Mouse (Mus musculus): ENCODE results near the gene Zfp992.
"Not testable (repeated sequence)": the region's sequence is repeated elsewhere in the genome, so short reads cannot be mapped to it uniquely, and the experiment has no call there.

The Zfp992 gene

DNA sequence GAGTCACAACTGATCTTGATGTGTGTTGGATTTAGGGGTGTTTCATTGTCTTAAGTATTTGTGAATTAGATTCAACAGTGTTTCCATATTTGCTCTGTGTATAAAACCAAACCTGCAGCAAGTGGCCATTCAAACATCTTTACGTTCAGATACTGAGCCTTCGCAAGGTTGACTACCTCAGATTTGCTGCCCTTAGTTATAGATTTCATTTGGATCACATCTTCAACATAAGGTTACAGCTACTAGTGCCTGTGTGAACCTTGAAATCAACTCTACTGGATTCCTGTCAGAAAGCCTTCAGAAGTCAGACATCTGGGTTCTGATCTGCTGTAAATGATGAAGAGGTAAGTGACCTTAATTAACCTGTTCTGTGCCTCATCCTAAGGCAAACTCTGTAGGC, 27.4 kb downstream of the Zfp992 start:
- not testable (repeated sequence) for DNase-seq

DNA sequence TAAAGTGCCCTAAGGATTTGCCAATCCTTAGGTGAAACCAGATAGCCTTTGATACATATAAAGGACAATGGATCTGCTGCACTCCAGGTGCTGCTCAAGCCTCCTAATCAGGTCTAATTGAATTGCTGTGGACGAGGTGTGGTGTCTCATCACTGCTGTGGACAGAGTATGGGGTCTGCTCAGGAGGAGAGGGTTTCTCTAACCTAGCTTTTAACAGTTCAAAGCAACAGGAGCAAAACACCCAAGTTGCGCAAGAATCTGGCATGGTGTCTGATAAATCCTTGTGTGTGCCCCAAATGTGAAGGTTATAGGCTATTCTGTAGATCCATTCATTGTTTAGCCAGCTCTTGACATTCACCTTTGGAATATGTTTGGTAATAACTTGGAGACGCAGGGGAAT, 28.1 kb downstream of the Zfp992 start:
- DNase-seq = not testable (repeated sequence)

DNA sequence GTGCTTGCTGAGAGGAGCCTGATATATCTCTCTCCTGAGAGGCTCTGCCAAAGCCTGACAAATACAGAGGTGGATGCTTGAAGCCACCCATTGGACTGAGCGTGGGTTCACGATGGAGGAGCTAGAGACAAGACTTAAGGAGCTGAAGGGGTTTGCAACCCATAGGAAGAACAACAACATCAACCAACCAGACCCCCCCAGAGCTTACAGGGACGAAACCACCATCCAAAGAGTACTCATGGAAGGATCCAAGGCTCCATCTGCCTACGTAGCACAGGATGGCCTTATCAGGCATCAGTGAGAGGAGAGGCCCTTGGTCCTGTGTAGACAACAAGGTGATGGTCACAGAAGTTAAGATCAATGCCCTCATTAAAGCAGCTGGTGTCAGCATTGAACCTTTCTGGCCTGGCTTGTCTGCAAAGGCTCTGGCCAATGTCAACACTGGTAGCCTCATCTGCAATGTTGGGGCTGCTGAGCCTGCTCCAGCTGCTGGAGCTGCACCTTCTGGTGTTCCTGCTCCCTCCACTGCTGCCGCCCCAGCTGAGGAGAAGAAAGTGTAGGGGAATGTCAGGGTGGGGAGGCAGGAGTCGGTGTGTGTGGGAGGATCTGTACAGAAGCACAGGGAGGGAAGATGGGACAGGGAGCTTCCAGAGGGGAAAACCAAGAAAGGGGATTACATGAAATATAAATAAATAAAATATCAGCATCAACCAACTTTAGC, 31.7 kb downstream of the Zfp992 start:
- not testable (repeated sequence) for DNase-seq

DNA sequence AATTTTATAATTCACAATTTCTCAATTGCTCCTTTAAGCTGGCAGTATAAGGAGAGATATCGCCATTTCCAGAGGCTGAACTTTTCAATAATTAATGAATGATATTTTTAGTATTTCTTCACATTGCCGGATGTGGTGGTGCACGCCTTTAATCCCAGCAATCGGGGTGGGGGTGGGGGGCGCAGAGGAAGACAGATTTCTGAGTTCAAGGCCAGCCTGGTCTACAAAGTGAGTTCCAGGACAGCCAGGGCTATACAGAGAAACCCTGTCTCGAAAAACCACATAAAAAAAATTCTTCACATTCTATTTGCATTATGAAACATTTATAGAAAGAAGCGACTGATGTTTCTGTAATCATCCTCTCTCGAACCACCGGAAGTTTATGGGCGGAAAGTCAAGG, 33.7 kb downstream of the Zfp992 start:
- DNase-seq = not testable (repeated sequence)

DNA sequence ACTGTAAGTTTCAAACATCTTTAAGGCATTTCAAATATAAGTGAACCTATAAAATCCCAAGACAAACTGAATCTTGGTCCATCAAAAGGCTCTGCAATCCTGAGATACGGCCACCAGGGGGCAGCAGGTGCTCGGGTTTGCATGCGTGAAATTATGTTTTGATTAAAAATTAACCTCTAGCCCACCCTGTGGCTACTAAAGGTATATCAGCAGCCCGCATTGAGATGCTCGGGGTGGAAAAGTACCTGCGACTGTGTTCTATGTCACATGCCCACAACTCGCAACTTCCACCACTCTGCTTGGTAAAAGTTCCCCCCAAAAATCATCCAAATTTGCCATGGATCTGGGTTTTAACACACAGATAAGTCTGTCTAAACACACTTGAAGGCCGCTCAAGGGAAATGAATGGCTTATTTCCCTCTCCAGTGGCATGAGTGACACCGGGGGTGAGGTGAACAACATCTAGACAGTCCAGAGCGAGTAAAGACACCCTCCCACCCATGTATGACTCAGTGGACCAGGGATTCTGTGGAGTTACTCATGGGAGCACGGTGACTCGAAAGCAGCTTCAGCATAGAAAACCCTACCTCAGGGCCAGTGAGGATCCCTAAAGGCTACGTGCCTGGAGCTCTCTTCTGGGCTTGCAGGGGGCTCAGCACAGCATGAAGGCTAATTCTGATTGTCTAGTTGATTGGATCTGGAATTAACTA, 34.9 kb downstream of the Zfp992 start:
- DNase-seq = not testable (repeated sequence)

DNA sequence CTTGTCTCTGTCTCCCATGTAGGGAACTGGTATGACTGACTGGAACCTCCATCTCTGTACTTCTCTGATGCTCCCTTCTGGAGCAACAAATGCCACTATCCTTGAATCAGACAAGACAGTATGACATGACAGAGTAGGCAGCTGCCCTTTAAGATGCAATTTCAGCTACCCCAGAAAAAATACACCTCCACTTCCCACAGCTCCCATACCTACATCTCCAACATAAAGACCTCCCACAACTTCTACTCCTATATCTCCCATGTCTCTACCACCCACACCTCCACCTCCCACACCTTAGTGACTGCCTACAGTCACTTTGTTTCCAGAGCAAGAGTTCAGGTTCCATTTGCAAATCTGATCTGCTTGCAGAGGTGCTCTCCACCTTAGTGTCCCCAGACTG, 35.9 kb downstream of the Zfp992 start:
- not testable (repeated sequence) for DNase-seq

DNA sequence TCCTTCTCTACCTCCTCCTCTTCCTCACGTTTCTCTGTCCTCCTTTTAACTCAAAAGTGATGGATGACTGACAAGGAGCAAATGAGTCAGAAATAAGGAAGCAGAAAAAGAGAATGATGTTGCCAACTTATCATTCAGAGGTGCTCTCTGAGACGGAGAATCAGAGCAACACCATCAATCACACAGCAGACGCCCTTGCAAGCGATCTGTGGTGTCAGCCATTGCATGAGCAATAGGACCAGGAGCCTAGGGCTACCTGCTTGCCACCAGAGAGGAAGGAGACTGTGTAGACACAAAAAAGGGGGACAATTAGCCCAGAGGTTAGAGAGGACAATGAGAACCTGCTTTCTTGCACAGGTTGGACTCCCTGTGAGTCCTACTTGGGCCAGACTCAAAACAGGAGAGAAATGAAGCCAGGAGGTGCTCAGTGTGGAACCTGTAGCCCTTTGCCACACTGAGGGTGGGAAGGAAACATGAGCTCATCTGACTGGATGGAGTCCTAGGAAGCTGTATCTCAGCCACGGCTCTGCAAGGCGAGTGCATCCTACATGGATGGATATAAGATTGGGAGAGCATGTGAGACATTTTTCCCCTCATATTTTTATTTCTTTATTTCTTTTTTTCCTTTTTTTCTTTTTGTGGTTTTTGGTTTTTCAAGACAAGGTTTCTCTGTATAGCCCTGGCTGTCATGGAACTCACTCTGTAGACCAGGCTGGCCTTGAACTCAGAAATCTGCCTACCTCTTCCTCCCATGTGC, 36.5 kb downstream of the Zfp992 start:
- DNase-seq = not testable (repeated sequence)

DNA sequence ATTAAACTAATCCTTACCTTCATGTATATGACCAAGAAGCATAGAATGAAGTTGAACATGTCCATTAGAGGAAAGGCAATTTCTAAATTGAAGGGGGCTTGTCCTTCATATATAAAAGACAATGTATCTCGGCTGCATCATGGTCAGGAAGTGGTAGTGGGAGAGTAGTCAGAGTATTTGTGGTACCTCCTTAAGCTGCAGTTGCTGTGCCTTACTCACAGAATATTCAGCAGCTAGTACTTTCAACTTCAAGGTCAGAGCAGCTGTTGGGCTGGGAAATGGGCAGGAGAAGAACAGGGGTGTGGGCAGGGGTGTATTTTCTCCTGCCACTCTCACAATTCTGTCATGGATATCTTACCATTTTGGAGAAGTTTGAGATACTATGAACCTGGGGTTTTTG, 37.9 kb downstream of the Zfp992 start:
- DNase-seq = not testable (repeated sequence)

DNA sequence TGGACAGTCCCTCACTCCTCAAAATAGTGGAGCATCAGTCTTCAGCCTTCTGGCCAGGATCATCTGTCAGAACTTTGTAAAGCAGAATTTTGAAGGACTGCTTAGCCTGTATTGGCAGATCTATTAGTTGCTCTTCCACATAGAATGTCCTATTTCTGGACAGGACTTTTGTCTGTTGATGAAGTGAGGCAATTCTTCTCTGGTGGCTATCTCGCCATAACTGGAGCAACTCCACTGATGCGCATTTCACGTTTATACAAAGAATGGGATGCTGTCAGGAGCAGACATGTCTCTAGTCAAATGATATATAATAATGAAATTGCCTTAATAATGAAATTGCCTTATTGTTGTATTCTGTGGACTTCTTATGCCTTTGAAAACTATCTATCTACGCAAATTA, 40.4 kb downstream of the Zfp992 start:
- not testable (repeated sequence) for DNase-seq

DNA sequence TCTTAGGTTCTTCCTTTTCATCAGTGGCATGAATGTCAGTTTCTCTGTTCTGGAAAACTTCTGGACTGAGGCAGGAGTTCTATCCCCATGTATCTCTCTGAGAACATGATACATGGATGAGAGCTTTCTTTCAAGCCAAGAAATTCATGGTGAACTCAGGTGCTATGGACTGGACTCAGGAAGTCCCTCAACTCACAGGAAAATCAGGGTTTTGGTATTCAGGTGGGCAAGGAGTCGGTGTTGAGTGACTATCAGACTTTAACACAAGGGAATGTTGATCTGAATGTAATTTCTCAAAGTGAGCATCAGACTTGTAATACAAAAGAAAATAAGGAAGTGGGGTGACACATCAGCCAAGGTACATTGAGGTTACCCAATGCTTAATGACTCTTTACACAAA, 43.2 kb downstream of the Zfp992 start:
- DNase-seq = not testable (repeated sequence)

DNA sequence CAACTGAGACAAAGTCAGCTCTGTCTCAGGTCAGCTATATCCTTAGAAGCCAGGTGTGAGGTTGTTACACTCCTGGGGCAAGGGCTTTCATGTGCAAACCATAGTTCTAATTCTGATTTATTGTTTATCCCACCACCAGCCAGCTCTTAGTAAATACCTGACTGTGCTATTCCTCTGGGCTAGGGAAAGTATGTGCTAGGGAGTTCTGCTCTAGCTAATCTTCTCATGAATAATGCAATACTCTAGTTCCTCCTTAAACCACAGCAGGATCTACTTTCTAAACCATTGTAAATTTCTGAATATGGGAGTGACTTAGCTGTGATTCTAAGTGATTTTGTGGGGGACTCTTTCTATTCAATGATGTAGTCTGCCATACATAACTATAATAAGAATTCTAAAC, 43.6 kb downstream of the Zfp992 start:
- no peak for DNase-seq

DNA sequence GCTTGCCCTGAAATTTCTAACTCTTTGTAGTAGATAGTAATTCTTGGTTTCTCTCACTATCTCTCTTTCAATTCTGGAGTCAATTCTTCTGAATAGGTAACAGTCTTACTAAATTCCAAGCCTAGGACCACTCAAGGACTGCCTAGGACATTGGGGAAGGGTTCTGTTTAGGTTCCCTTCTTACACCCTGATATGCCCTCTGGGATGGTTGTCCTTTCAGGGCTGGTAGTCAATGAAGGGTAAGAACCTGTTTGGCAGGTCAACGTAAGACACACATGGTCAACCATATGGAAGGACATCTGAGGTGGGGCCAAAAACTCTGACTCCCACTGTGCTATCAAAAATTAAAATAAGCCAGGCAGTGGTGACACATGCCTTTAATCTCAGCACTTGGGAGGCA, 44.0 kb downstream of the Zfp992 start:
- no peak for DNase-seq

DNA sequence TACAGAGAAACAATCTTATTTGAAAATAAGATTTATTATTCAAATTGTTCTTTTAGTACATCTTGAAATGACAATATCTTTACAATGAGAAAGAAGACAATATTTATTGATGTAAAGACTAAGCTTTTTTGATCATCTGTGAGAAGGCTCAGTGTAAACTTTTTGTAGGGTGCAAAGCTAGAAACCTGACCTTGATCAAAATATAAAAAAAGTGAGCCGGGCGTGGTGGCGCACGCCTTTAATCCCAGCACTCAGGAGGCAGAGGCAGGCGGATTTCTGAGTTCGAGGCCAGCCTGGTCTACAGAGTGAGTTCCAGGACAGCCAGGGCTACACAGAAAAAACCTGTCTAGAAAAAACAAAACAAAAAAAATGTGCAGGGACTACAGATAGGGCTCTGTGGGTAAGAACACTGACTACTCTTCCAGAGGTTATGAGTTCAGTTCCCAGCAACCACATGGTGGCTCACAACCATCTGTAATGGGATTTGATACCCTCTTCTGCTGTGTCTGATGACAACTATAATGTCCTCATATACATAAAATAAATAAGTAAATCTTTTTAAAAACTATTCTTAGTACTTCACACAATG, 44.6 kb downstream of the Zfp992 start:
- not testable (repeated sequence) for DNase-seq

DNA sequence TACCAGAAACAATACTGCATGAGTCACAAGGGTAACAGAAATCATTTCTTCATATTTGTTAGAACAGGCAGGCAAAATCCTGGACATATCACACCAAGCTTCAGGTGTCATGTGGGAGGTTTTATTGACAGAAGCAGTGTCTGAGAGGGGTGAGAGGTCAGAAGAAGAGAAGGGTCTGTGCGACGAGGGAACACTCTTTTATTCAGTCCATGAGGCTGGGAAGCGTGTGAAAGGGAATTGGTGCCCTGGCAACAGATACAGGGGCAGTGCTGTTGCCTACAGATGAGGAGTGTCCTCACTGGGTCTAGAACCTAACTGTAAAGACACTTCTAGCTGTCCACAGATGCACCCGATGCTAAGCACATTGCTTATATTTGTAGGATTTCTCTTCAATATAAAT, 46.2 kb downstream of the Zfp992 start:
- no peak for DNase-seq

DNA sequence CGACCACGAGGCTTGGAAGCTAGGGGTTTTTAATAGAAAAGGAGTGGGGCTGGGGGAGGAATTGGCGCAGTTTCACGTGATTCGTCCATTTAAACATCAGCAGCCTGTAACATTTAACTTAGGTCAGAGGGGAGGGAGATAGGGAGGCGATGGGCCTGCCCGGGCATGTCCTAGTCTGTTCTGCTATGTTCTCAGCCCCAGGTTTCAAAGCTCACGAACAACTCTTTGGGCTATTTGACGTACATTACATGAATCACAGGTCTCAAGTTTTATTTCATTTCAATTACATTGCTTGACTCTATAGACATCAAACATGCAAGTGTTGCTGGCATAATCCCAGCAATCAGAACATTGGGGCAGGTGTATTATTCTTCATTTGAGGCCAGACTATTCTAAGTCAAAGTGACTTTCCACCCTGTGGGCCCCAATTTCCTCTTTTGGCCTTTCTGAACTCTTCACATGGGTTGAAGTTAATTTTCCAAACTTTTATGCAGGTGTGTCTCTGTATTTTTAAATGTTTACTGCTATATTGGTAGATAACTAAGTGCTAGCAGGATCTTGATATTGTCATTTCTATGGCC, 49.0 kb downstream of the Zfp992 start:
- not testable (repeated sequence) for DNase-seq

DNA sequence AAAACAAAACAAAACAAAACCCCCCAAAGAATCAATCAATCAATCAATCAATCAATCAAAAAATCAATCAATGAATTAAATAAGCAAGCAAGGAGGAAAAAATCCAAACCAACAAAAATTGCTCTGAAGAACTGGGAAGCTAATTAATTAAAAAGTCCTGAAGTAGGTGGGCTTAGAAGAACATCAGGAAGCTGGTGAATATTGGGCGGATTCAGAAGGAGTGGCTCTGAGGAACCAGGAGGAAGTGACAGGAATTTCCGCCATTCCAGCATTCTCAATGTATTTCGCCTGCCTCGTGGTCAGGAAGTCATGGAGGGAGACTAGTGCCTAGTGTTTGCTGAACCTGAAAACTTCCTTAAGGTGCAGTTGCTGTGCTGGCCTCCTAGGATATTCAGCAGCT, 52.9 kb downstream of the Zfp992 start, which contains the start of gene Zfp981:
TSS of gene Zfp981 (plus strand) at position 301 of the 400 bp plus-strand sequence.
- not testable (repeated sequence) for DNase-seq

DNA sequence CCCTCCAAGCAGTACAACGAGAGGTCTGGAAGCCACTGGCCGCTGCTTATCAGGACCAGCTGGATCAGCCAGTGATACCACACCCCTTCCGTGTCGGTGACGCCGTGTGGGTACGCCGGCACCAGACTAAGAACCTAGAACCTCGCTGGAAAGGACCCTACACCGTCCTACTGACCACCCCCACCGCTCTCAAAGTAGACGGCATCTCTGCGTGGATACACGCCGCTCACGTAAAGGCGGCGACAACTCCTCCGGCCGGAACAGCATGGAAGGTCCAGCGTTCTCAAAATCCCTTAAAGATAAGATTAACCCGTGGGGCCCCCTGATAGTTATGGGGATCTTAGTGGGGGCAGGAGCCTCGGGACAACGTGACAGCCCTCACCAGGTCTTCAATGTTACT, 60.2 kb downstream of the Zfp992 start:
- DNase-seq = not testable (repeated sequence)

DNA sequence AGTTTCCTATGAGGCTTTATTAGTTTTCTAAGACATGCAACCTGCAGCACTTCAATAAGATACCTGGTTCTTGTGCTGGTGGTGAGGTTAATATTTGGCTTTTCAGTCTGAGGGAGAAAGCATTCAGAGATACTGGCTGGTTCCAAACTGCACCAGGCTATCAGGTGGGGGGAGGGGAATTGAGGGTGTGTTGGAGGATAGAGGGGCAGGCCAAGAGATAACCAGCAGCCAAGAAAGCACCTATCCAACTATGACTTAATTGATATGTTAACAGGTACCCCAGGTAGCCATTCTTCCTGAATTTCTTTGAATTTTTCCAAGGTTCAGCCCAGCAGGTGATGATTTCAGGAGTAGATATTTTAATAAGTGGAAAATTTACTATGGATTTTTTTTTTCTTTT, 63.0 kb downstream of the Zfp992 start:
- DNase-seq = not testable (repeated sequence)

DNA sequence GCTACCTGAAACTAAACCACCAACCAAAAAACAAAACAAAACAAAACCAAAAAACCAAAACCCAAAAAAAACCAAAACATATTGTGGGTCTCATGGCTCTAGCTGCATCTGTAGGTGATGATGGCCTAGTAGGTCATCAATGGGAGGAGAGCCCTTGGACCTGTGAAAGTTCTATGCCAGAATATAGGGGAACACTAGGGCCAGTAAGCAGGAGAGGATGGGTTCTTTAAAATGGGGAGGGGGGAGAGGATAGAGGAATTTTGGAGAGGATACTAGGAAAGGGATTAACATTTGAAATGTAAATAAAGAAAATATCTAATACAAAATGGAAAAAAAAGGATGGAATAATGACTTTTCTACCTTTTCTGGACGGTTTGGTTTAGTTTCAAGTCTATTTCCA, 67.7 kb downstream of the Zfp992 start:
- DNase-seq = no peak

DNA sequence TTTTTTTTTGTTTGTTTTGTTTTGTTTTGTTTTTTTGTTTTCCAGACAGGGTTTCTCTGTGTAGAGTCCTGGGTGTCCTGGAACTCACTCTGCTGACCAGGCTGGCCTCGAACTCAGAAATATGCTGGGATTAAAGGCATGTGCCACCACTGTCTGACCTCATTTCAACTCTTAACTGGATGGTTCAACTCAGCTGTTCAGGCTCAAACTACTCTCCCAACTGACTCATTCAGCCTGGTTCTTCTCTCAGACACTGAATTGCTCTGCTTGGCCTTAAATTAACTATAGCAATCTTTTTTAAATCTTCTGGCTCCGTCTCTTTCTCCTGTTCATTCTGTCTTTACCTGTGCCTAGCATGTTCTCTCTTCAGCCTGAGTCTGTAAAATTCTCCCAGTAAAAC, 68.3 kb downstream of the Zfp992 start:
- not testable (repeated sequence) for DNase-seq
